ENCODE assay signal across 23 mouse cellular contexts in the genomic region with DNA sequence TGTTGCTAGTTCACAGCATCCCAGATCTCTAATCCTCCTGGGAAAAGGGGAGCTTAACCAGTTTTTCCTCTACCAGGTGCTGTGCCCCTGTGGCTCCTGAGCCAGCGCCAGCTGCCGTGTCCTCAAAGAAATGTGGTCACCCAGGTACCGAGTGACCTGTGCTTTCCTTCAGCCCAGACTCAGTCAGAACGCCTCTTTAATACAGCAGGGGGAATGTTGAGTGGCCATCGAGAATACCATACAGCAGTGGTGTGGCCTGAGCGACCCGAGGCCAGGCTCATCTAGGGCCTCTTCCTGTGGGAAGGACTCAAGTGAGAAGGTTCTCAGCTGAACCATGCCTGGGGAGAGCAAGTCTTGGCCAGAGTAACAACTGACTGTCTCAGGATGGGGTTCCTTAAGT.
"Had no signal": no experiment of that assay in that cellular context is flagged by ENCODE, and none has a peak within 500 bp of the region (broad histone marks: within the 10 kb centered on the region; RNA-seq: fewer than 3 reads in every experiment).

No protein-coding gene starts in this region.

- H3K4me2 ChIP-seq: heart, embryonic 11.5 days; heart, embryonic 13.5 days; heart, embryonic 15.5 days; hindbrain, embryonic 13.5 days; hindbrain, embryonic 15.5 days; limb, embryonic 12.5 days had no signal

- H3K9me3 ChIP-seq: heart, embryonic 13.5 days; heart, embryonic 15.5 days; hindbrain, embryonic 13.5 days; hindbrain, embryonic 15.5 days; limb, embryonic 10.5 days; limb, embryonic 12.5 days had no signal

- H3K4me1 ChIP-seq: heart, embryonic 13.5 days; heart, embryonic 15.5 days; hindbrain, embryonic 13.5 days; hindbrain, embryonic 15.5 days; limb, embryonic 12.5 days had no signal

- H3K27ac ChIP-seq: heart, adult 2 months; heart, embryonic 13.5 days; heart, embryonic 15.5 days; hindbrain, embryonic 13.5 days; hindbrain, embryonic 15.5 days; hindbrain, postnatal 0 days; layer of hippocampus, adult 2 months; left cerebral cortex, adult 2 months; limb, embryonic 10.5 days; limb, embryonic 12.5 days had no signal

- H3K9ac ChIP-seq: heart, embryonic 13.5 days; heart, embryonic 15.5 days; hindbrain, embryonic 13.5 days; hindbrain, embryonic 15.5 days; limb, embryonic 12.5 days had no signal

- H3K27me3 ChIP-seq: heart, embryonic 15.5 days; hindbrain, embryonic 13.5 days; hindbrain, embryonic 15.5 days; limb, embryonic 12.5 days had no signal

- ATAC-seq: hindbrain, postnatal 0 days; intestine, embryonic 16.5 days had no signal

- DNase-seq: gastrocnemius, postnatal 14 days; gastrocnemius, postnatal 36 days; heart, adult 11 months; heart, adult 2 months; heart, postnatal 14 days; heart, postnatal 36 days; kidney, adult 11 months; kidney, adult 2 months; kidney, postnatal 10 days; kidney, postnatal 25 days; kidney, postnatal 4 days; liver had no signal

- H3K4me3 ChIP-seq: heart, adult 2 months; heart, embryonic 13.5 days; heart, embryonic 15.5 days; hindbrain, embryonic 13.5 days; hindbrain, embryonic 15.5 days; layer of hippocampus, adult 2 months; left cerebral cortex, adult 2 months; limb, embryonic 10.5 days; limb, embryonic 12.5 days had no signal

- H3K36me3 ChIP-seq: heart, embryonic 13.5 days; heart, embryonic 15.5 days; hindbrain, embryonic 13.5 days; hindbrain, embryonic 15.5 days; limb, embryonic 10.5 days; limb, embryonic 12.5 days had no signal
